ENCODE assay signal across 10 mouse cellular contexts in the genomic region with DNA sequence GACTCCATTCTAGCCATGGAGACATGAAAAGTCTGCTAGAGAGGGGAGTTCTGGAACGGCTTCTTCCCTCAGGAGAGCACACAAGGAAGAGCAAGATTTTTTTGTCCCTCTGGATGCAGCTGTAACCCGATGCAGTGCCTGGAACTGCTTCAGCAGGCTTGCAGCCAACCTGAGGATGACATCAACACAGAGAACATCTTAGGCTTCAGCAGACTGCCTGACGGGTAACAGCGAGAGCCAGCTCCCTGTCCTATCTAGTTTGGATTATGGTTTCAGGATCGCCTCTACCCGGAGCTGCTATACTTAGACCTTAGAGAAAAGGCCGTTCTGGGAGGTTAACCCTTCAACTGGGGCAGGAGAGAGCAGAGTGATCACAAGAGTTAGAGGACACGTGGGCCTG. TPM values are rescaled to one million over a fixed set of nuclear protein-coding genes. Genes with fewer than 3 reads are reported as not detected.
DNase-seq lines count a peak whose midpoint lies in the region; ATAC-seq lines count a peak whose summit lies in the region.
"Had no signal": no experiment of that assay in that cellular context is flagged by ENCODE, and none has a peak within 500 bp of the region (broad histone marks: within the 10 kb centered on the region; RNA-seq: fewer than 3 reads in every experiment).

No protein-coding gene starts in this region.

- no peaks in the 10 kb centered on the region for H3K36me3 ChIP-seq in lung, embryonic 16.5 days (ENCODE audit: control insufficient read depth, insufficient read depth, low read length)
- H3K36me3 ChIP-seq in heart, embryonic 16.5 days (ENCODE audit: control insufficient read depth, insufficient read depth), result no peaks in the 10 kb centered on the region
- H3K36me3 ChIP-seq in hindbrain, embryonic 12.5 days, result no peaks in the 10 kb centered on the region

- DNase-seq in lung, adult 18-20 months, result no peak
- DNase-seq in testis, postnatal 10 days (ENCODE audit: low spot score), result peak; percentile 66
- DNase-seq in embryo, embryonic 9.5 days (ENCODE audit: extremely low spot score), result no peak
- DNase-seq: cerebellum, adult 2 months; retina, postnatal 1 day had no signal

- no peak overlapping the region for H3K27ac ChIP-seq in lung, embryonic 16.5 days (ENCODE audit: low read length)
- H3K27ac ChIP-seq in brown adipose tissue, adult 24 weeks (replicated peaks; ENCODE audit: low read depth, low read length), result peak overlapping the region; percentile 23; the same call in 1 of the 2 replicates
- H3K27ac ChIP-seq in heart, embryonic 16.5 days (ENCODE audit: low read length), result peak overlapping the region; percentile 64; the same call in 1 of the 2 replicates
- H3K27ac ChIP-seq in hindbrain, embryonic 12.5 days, result no peak overlapping the region

- H3K9me3 ChIP-seq in lung, embryonic 16.5 days (ENCODE audit: control insufficient read depth, low read length), result no peaks in the 10 kb centered on the region
- no peaks in the 10 kb centered on the region for H3K9me3 ChIP-seq in heart, embryonic 16.5 days (replicated peaks; ENCODE audit: control insufficient read depth, low read length)
- no peaks in the 10 kb centered on the region for H3K9me3 ChIP-seq in hindbrain, embryonic 12.5 days (replicated peaks)

- no peak overlapping the region for H3K4me3 ChIP-seq in lung, embryonic 16.5 days (ENCODE audit: low read length)
- H3K4me3 ChIP-seq in brown adipose tissue, adult 24 weeks (ENCODE audit: insufficient read depth, low read depth, low read length), result no peak overlapping the region; the same call in 1 of the 2 replicates
- no peak overlapping the region for H3K4me3 ChIP-seq in heart, embryonic 16.5 days (ENCODE audit: low read length)
- H3K4me3 ChIP-seq in hindbrain, embryonic 12.5 days, result no peak overlapping the region

- H3K27me3 ChIP-seq in lung, embryonic 16.5 days (ENCODE audit: control insufficient read depth, insufficient read depth, low read depth, low read length), result no peaks in the 10 kb centered on the region
- H3K27me3 ChIP-seq in heart, embryonic 16.5 days (ENCODE audit: control insufficient read depth, insufficient read depth, low read length), result no peaks in the 10 kb centered on the region
- peaks cover 9% of the 10 kb centered on the region; the same call in 1 of the 2 replicates for H3K27me3 ChIP-seq in hindbrain, embryonic 12.5 days

- no peak overlapping the region for H3K9ac ChIP-seq in lung, embryonic 16.5 days (ENCODE audit: low read length)
- H3K9ac ChIP-seq in heart, embryonic 16.5 days (ENCODE audit: low read length), result no peak overlapping the region
- no peak overlapping the region for H3K9ac ChIP-seq in hindbrain, embryonic 12.5 days

- H3K4me2 ChIP-seq in lung, embryonic 16.5 days (ENCODE audit: low read depth, low read length), result no peak overlapping the region
- H3K4me2 ChIP-seq in heart, embryonic 16.5 days (ENCODE audit: low read depth, low read length), result peak overlapping the region; percentile 15; the same call in 1 of the 2 replicates
- H3K4me2 ChIP-seq in hindbrain, embryonic 12.5 days (replicated peaks), result no peak overlapping the region

- no peaks in the 10 kb centered on the region for H3K4me1 ChIP-seq in lung, embryonic 16.5 days (replicated peaks; ENCODE audit: control insufficient read depth, insufficient read depth, low read length)
- H3K4me1 ChIP-seq in brown adipose tissue, adult 24 weeks (ENCODE audit: control insufficient read depth, insufficient read depth, insufficient read length, low read length), result no peaks in the 10 kb centered on the region
- peaks cover 4% of the 10 kb centered on the region; the same call in 1 of the 2 replicates for H3K4me1 ChIP-seq in heart, embryonic 16.5 days (ENCODE audit: control insufficient read depth, insufficient read depth, low read length)
- no peaks in the 10 kb centered on the region for H3K4me1 ChIP-seq in hindbrain, embryonic 12.5 days

- 52% methylated on average over 8 of the region's 8 CpGs for whole genome bisulfite sequencing in lung, embryonic 16.5 days
- WGBS in heart, embryonic 16.5 days, result 22% methylated on average over 8 of the region's 8 CpGs
- 79% methylated on average over 8 of the region's 8 CpGs for whole genome bisulfite sequencing in hindbrain, embryonic 12.5 days

- ATAC-seq in lung, embryonic 16.5 days (ENCODE audit: low read depth), result peak; percentile 74
- ATAC-seq in heart, embryonic 16.5 days (replicated peaks; ENCODE audit: extremely low read depth, insufficient read depth, low FRiP score), result peak; percentile 90
- no peak for ATAC-seq in hindbrain, embryonic 12.5 days (ENCODE audit: low FRiP score)
- ATAC-seq: intestine, postnatal 0 days had no signal

RNA-seq across cellular contexts. Expression of a gene that starts 28.2 kb away (rescaled TPM):
- polyA plus RNA-seq in lung, embryonic 16.5 days (2015; fragmentation: Nextera tagmentation; extraction: Ambion mirVana), result 1.3 and 2.0 TPM in 2 replicates
- polyA plus RNA-seq in brown adipose tissue, adult 24 weeks (2012; ENCODE audit: insufficient read depth, insufficient read length, missing spikeins), result 14.0 and 20.7 TPM in 2 replicates
- polyA plus RNA-seq in heart, embryonic 16.5 days (2015; fragmentation: Nextera tagmentation; extraction: Ambion mirVana), result 2.1 and 4.5 TPM in 2 replicates
- 36.0 and 36.9 TPM in 2 replicates for polyA plus RNA-seq in hindbrain, embryonic 12.5 days (2016; fragmentation: Nextera tagmentation; extraction: Ambion mirVana)
- polyA plus RNA-seq: intestine, postnatal 0 days had no signal

Comparison
In these comparisons a context has a peak if more than half of its experiments do, and no peak if none do; other contexts are left out.
1. H3K27ac ChIP-seq: peak in brown adipose tissue, adult 24 weeks (single experiment) and heart, embryonic 16.5 days (single experiment); none in lung, embryonic 16.5 days (single experiment) and hindbrain, embryonic 12.5 days (single experiment).